Comparison of ENCODE assay signal across 8 mouse cellular contexts in genomic region chr7:112720143-112720988, GRCm38 (mm10). TPM values are rescaled to one million over a fixed set of nuclear protein-coding genes. Genes with fewer than 3 reads are reported as not detected.
DNase-seq lines count a peak whose midpoint lies in the region; ATAC-seq lines count a peak whose summit lies in the region.

No protein-coding gene starts in this region.

- H3K27ac ChIP-seq in forebrain, embryonic 13.5 days = peak overlapping the region; percentile 78
- H3K27ac ChIP-seq in hindbrain, embryonic 14.5 days = peak overlapping the region; percentile 52
- peak overlapping the region; percentile 76 for H3K27ac ChIP-seq in stomach, embryonic 14.5 days (ENCODE audit: low read length)

- H3K4me3 ChIP-seq in forebrain, embryonic 13.5 days = peak overlapping the region; percentile 26
- peak overlapping the region; percentile 17 for H3K4me3 ChIP-seq in hindbrain, embryonic 14.5 days (replicated peaks; ENCODE audit: low read length)
- H3K4me3 ChIP-seq in stomach, embryonic 14.5 days (ENCODE audit: low read depth, low read length) = no peak overlapping the region

- H3K27me3 ChIP-seq in forebrain, embryonic 13.5 days = no peaks in the 10 kb centered on the region
- no peaks in the 10 kb centered on the region for H3K27me3 ChIP-seq in hindbrain, embryonic 14.5 days (ENCODE audit: control insufficient read depth, insufficient read depth, low read length)
- H3K27me3 ChIP-seq in stomach, embryonic 14.5 days (ENCODE audit: control insufficient read depth, insufficient read depth, low read length) = no peaks in the 10 kb centered on the region

- H3K4me1 ChIP-seq in forebrain, embryonic 13.5 days = peaks cover 56% of the 10 kb centered on the region
- H3K4me1 ChIP-seq in hindbrain, embryonic 14.5 days (replicated peaks; ENCODE audit: control insufficient read depth, insufficient read depth, low read length) = peaks cover 40% of the 10 kb centered on the region
- H3K4me1 ChIP-seq in stomach, embryonic 14.5 days (ENCODE audit: control insufficient read depth, insufficient read depth, low read length) = peaks cover 29% of the 10 kb centered on the region

- DNase-seq in Muller cell, postnatal 12 days (ENCODE audit: inconsistent ontology term) = peak; percentile 96
- peak; percentile 63 for DNase-seq in hindbrain, embryonic 14.5 days (ENCODE audit: low spot score)
- DNase-seq in layer of hippocampus, postnatal 14 days (ENCODE audit: low spot score in 2 of 2) = peak; percentile 42 to 61
- peak; percentile 74 for DNase-seq in lung, postnatal 36 days
- DNase-seq in natural killer cell, adult 2 months (ENCODE audit: low spot score in 2 of 2) = no peak

- peak overlapping the region; percentile 58 for H3K9ac ChIP-seq in forebrain, embryonic 13.5 days
- peak overlapping the region; percentile 48 for H3K9ac ChIP-seq in hindbrain, embryonic 14.5 days
- no peak overlapping the region for H3K9ac ChIP-seq in stomach, embryonic 14.5 days (replicated peaks; ENCODE audit: low read depth, low read length)

- 7% methylated on average over 23 of the region's 23 CpGs for WGBS in forebrain, embryonic 13.5 days
- WGBS in hindbrain, embryonic 14.5 days = 7% methylated on average over 23 of the region's 23 CpGs
- 5% methylated on average over 23 of the region's 23 CpGs for WGBS in stomach, embryonic 14.5 days

- no peaks in the 10 kb centered on the region for H3K36me3 ChIP-seq in forebrain, embryonic 13.5 days (ENCODE audit: poor library complexity, severe bottlenecking)
- no peaks in the 10 kb centered on the region for H3K36me3 ChIP-seq in hindbrain, embryonic 14.5 days (replicated peaks; ENCODE audit: control insufficient read depth, insufficient read depth)
- H3K36me3 ChIP-seq in stomach, embryonic 14.5 days (ENCODE audit: control insufficient read depth, insufficient read depth, low read length) = no peaks in the 10 kb centered on the region

- peak; percentile 68 for ATAC-seq in cerebellum, adult (ENCODE audit: insufficient number of reproducible peaks, low FRiP score, low TSS enrichment)
- peak; percentile 76 for ATAC-seq in forebrain, embryonic 13.5 days
- ATAC-seq in hindbrain, embryonic 14.5 days (ENCODE audit: low FRiP score) = peak; percentile 57; the same call in 1 of the 2 replicates
- peak; percentile 84 for ATAC-seq in stomach, embryonic 14.5 days (ENCODE audit: insufficient number of reproducible peaks, insufficient read depth, low FRiP score, low read depth)

- peak overlapping the region; percentile 56 for H3K4me2 ChIP-seq in forebrain, embryonic 13.5 days
- H3K4me2 ChIP-seq in hindbrain, embryonic 14.5 days (replicated peaks) = peak overlapping the region; percentile 52
- H3K4me2 ChIP-seq in stomach, embryonic 14.5 days (replicated peaks; ENCODE audit: low read depth, low read length) = peak overlapping the region; percentile 48

- no peaks in the 10 kb centered on the region for H3K9me3 ChIP-seq in forebrain, embryonic 13.5 days (replicated peaks)
- H3K9me3 ChIP-seq in hindbrain, embryonic 14.5 days (ENCODE audit: control insufficient read depth, low read length) = no peaks in the 10 kb centered on the region
- no peaks in the 10 kb centered on the region for H3K9me3 ChIP-seq in stomach, embryonic 14.5 days (ENCODE audit: control insufficient read depth, low read depth, low read length)

RNA-seq across cellular contexts. Expression of gene Tead1, which starts 41.2 kb away (rescaled TPM):
- 22.0 and 24.0 TPM in 2 replicates for polyA plus RNA-seq in forebrain, embryonic 13.5 days (2015; fragmentation: Nextera tagmentation; extraction: Ambion mirVana)
- 6.5 and 16.0 TPM in 2 replicates for polyA plus RNA-seq in hindbrain, embryonic 14.5 days (2014; fragmentation: Nextera tagmentation; extraction: Ambion mirVana)
- total RNA-seq in layer of hippocampus, postnatal 14 days (2021) = 10 to 100 TPM; 30.7 to 34.3 TPM
- polyA plus RNA-seq in stomach, embryonic 14.5 days (2014; fragmentation: Nextera tagmentation; extraction: Ambion mirVana) = 31.6 and 36.2 TPM in 2 replicates

Comparison
In these comparisons a context has a peak if more than half of its experiments do, and no peak if none do; other contexts are left out.
1. DNase-seq: peak in Muller cell, postnatal 12 days (single experiment), hindbrain, embryonic 14.5 days (single experiment), layer of hippocampus, postnatal 14 days (2 of 2) and lung, postnatal 36 days (single experiment); none in natural killer cell, adult 2 months (0 of 2).
2. Peak in every context shown above with its lines, with median percentiles within 50 percentile points of each other: ATAC-seq, H3K27ac ChIP-seq and H3K4me2 ChIP-seq.